Mouse (Mus musculus) G1E (cell line): ENCODE measurements around the gene Ints11.

Experiments used
- CTCF ChIP-seq: IDR thresholded peaks from 2 replicates; pipeline ENCODE4 v1.5.1; 2012; ENCODE audit warnings: low read depth, low read length, inconsistent platforms, mixed read lengths
- GATA1 ChIP-seq: IDR thresholded peaks from 2 replicates; pipeline ENCODE4 v1.6.1; 2012; ENCODE audit warnings: borderline replicate concordance, low read length, inconsistent platforms, mixed read lengths
- GATA2 ChIP-seq: IDR thresholded peaks from 2 replicates; pipeline ENCODE4 v1.6.1; 2012; ENCODE audit warnings: low read depth, low read length, inconsistent platforms, borderline replicate concordance
- POLR2AphosphoS5 ChIP-seq: IDR thresholded peaks from 2 replicates; pipeline ENCODE4 v1.6.1; 2012; ENCODE audit warnings: low read depth, low read length, inconsistent platforms; ENCODE audit not compliant: insufficient replicate concordance
- TAL1 ChIP-seq: conservative IDR thresholded peaks from 2 replicates; pipeline ENCODE4 v1.6.1; 2012; ENCODE audit warnings: low read depth, low read length, inconsistent platforms, mixed read lengths

GRCm38 (mm10) chr4:155869317-155870033 is at the start of gene Ints11, which contains the start of gene Cptp:
- no peak for TF ChIP-seq CTCF
- no peak for TF ChIP-seq GATA1
- no peak for TF ChIP-seq GATA2
- TF ChIP-seq TAL1 = no peak
- TF ChIP-seq POLR2AphosphoS5 = no peak
